Mouse (Mus musculus): Measurements from ENCODE around the gene Spns2.

Spns2 gene

GRCm38 (mm10) chr11:72489881-72490301 is at the start of gene Spns2:
TSS of gene Spns2 (minus strand) at chr11:72489904.
- DNase-seq, result peak; percentile 90

DNA sequence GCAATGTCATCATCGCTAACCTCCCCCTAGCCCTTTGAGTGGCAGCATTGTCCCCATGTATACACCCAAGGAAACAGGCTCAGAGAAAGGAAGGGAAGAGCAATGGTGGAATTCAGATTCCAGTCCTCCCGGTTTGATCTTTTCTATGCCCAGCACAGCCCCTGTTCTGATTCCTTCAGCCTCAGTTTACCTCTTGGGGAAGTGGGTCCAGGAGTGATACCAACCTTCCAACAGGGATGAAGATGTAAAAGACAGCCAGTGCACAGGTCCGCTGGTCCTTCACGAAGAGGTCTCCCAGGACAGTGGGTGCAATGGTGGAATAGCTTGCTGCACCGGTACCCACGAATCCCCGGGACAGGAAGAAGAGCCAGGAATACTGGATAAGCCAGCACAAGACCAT is 49.1 kb upstream of the Spns2 start:
- no peak for DNase-seq

DNA sequence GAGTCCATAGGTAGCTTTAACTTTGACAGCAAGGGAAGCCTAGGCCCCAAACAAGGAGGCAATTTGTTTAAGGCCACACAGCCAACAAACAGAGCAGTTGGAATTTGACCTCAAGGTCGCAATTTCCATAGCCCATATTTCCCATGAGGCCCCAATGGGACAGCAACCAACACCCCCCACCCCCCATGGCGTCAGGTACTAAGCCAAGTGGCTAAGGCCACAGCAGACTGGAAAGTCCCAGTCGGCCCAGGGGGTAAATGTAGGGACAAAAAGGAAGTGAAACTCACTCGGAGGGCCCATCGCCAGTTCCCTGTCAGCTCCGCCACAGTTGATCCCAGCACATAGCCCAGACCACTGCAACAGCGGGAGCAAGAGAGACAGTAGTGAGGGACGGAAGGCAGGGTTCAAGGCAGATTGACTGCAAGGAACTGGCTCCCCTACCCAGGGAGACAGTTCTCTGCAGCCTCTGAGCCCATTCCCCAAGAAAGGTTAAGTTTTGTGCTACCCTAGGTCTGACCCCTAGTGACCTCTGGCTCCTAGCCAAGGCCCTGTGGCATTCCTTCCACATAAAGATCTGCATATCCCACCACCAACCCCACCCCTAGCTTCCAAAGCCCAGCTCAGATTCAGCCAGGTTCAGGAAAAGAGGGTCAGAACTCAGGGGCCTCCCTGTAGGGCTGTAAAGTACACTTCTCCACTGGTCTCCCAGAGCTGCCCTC is 48.5 kb upstream of the Spns2 start:
- no peak for DNase-seq

DNA sequence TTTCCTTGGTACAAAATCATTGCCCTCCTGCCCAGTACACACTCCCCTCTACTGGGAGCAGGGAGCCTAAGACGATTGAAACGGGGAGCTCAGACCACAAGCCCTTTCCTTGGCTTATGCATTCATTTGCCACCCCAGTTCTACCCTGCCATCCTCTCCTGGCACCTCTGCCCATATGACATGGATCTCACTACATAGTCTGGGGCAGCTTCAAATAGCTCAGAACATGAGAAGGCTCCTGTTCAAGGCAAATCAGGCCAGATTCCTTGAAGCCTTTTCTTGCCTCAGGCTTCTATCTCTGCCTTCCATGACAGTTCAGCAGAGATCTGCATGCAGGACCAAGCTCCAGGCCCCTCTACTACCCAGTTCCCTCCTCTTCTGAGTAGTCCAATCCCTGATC is 47.8 kb upstream of the Spns2 start:
- DNase-seq, result no peak

DNA sequence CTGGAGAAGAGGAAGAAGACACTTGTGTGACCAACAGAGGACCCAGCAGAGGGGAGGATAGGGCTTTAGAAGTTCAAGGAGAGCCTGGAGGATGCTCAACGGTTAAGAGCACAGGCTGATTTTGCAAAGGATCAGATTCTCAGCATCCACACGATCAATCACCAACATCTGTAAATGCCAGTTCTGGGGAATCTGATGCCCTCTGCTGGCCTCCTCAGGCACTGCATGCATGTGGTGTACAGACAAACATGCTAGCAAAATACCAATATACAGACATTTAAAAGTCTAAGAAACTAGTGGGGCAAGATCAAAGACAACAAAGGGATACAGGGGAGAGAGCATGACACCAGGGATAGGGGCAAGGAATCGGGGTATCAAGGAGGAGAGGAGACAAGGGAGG is 45.8 kb upstream of the Spns2 start:
- no peak for DNase-seq

DNA sequence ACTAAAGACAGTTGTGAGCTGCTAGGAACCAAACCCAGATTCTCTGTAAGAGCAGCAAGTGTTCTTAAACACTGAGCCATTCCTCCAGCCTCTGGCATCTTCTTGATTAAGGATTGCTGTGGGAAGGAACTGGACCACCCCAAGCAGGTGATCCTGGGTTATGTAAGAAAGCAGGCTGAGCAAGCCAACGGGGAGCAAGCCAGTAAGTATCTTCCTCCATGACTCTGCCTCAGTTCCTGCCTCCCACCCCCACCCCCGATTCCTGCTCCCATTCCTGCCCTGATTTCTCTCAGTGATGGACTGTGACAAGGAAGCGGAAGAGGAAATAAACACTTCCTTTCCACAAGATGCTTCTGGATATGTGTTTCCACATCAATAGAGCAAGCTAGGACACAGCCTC is 43.2 kb upstream of the Spns2 start:
- no peak for DNase-seq

- no peak for DNase-seq
These were observed 41.9 kb upstream of the Spns2 start for GRCm38 (mm10) chr11:72531632-72532031.

- DNase-seq, result no peak
These were observed 41.4 kb upstream of the Spns2 start for GRCm38 (mm10) chr11:72531144-72531543.

GRCm38 (mm10) chr11:72526190-72526589 is 36.5 kb upstream of the Spns2 start:
- no peak for DNase-seq

DNA sequence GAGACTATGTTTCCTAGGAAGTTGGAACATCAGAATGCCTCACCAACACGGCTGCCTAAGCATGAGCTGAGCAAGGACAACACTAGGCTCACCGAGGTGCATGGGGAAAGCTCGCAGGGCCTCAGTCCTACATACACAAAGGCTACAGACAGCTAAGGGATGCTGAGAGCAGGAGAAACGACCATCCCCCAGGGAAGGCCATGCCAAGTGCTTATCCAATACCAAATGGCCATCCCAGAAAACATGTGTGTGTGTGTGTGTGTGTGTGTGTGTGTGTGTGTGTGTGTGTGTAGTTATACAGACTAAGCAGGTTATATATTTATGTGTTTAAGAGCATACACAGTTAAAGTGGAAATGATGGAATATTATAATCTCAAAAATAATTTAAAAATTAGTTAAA is 34.0 kb upstream of the Spns2 start:
- no peak for DNase-seq

DNA sequence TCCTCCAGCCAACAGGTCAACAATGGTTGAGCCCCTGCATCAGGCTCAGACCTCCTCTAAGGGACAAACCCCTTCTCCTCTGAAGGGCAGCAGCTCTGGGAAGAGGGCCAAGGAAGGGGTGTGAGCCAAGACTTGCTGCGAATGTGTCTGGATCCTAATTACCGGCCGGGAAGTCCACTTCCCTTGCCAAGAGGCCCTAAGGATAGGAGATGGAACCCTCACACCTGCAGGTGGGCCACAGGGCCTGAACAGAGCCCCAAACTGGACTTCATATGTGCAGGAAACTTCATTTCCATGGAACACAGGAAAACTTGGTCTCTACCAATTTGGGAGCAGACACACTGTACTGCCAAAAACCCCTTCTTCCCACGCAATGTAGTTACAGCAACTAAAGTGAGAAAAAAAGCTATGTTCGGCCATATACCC is 32.9 kb upstream of the Spns2 start:
- peak; percentile 49 for DNase-seq

DNA sequence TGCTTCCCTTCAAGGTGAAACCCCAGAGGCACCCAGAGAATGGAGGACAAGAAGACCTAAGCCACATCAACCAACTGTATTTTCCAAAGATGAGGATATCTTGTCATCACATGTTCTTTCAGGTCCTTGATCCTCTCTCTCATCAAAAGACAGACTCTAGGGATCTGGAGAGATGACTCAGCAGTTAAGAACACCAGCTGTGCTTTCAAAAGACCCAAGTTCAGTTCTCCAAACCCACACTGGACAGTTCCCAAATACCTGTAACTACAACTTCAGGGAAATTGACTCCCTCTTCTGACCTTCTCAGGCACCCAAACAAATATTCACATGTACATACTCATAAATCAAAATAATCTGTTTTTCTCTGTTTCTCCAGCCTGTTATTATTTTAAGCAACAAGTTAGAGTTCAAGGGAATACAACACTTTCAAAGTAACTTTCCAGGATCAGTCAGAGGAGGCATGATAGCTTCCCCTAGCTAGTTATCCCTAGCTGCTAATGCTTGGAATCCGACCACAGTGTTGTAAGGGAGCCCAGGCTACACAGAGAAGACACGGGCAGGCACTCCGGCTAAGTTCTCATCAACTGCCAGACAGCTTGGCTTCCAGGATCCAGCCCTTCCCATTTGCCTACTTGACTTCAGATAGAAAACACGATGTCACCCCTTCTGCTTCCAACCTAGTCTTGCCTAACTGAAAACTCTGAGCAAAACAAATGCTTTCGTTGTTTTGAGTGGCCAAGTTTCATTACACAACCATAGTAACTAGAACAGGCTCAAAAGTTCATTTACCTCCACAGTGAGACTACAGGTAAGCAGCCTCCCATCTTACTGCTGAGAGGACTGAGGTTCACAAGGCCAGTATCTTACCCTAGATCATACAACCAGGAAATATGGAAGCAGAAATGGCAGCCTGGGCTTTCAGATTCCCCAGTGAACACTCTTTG is 32.2 kb upstream of the Spns2 start:
- DNase-seq, result no peak

- no peak for DNase-seq
These were observed 30.2 kb upstream of the Spns2 start for GRCm38 (mm10) chr11:72519895-72520294.

DNA sequence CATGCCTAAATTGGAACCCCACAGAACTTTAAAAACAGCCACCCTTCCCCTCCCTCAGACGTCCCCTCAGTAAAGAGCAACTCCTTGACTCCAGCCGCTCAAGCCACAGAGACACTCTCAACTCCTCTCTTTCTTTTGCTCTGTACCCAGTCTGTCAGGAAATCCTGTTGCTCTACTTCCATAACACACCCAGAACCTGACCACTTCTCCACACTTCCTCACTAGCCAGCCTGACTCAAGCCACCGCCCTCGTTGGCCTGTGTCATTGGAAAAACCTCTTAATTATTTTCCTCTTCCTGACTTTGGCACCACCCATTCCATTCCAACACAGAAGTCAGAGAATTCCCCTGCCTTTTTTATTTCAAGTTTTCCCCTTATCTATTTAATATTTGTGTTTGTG is 29.5 kb upstream of the Spns2 start:
- DNase-seq, result no peak

- no peak for DNase-seq
These were observed 28.7 kb upstream of the Spns2 start for GRCm38 (mm10) chr11:72518449-72518848.

DNA sequence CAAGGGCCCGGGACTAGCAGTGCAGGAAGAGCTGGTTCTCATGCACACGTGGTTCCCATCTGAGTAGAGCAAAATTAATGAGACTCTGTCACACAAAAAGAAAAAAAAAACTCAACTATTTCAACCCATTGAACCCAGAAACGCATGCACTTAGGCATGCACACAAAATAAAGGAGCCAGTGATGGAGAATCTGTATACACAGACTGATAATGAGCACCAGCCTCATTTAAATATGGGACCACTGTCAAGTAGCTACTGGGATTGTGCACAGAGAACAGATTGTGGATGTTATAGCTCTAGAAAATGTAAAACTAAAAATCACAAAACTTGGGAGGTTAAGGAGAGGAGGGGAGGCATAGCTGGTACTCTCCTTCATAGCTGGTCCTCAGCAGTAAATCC is 25.3 kb upstream of the Spns2 start:
- DNase-seq, result no peak

DNA sequence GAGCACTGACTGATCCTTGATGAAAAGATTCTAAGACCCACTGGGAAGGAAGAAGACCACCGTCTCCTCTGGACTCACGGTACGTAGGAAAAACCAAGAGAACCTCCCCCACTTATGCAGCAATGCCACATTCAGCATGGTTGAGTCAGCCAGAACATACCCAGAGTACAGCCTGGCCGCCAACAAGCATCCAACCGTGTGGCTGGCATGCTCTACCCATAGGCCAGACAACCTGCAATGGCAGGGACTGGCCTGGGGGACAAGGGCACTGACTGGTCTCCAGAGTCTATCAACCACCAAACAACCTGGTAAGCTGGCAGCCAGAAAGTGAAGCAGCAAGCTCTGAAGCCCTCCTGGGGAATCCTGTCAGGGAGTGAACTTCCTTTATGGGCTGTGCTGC is 18.9 kb upstream of the Spns2 start:
- no peak for DNase-seq

- no peak for DNase-seq
These were observed 17.9 kb upstream of the Spns2 start for GRCm38 (mm10) chr11:72507651-72508050.

GRCm38 (mm10) chr11:72504016-72504797 is 14.5 kb upstream of the Spns2 start:
- no peak for DNase-seq

DNA sequence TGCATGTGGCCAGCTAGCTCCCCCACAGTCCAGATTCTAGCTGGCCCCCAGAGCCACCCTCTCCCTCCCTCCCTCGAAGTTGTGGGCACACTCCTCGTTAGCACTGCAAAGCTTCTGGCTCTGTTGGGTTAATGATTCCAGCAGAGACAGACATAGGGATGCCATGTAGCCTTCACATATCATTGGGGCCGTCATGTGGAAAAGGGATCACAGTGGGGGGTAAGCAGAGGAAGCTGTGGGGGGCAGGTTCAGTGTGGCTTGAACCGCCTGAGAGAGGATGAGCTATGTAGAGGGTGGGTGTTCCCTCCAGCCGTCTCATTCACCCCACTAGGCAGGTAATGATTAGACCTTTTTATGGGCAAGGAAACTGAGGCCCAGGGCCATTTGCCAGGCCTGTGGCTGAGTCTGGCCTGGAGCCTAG is 13.8 kb upstream of the Spns2 start:
- no peak for DNase-seq

- no peak for DNase-seq
These were observed 12.5 kb upstream of the Spns2 start for GRCm38 (mm10) chr11:72502236-72502635.

- DNase-seq, result no peak
These were observed 11.8 kb upstream of the Spns2 start for GRCm38 (mm10) chr11:72501426-72502002.

DNA sequence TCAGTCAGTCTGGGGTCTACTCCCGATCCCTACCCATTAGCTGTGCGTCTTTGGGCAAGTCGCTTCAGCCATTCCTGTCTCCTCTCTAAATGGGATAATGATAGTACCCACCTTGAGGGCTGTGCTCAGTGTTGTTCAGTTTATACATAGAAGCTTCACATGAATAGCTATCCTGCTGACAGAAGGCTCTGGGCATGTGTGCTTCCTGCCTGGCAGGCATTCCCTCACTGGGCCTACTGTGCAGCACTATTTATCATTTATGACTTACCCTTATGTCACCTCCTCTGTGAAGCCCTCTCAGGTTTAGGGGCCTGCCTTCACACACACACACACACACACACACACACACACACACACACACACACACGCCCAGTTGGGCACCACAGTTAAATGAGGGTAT is 10.4 kb upstream of the Spns2 start:
- DNase-seq, result no peak

All from right cerebral cortex, postnatal 4 days (tissue).